Mouse (Mus musculus) limb, embryonic 11.5 days (tissue): ENCODE measurements around the gene Meaf6. TPM values are rescaled to one million over a fixed set of nuclear protein-coding genes. Genes with fewer than 3 reads are reported as not detected.

ENCODE experiments used
- ATAC-seq: fragments of 200-750 bp; cut with Nextera tagmentation; 2 replicates; pipeline ENCODE4 v1.8.0; 2017; ENCODE audit warnings: low read depth; ENCODE audit not compliant: insufficient number of reproducible peaks, low FRiP score, low TSS enrichment
- DNase-seq: peaks from one replicate; pipeline ENCODE4 v3.0.0-alpha.2; 2015; ENCODE audit warnings: low spot score
- H3K27ac ChIP-seq: fragments of 300-500 bp; sonication (generic); replicated peaks from 2 replicates; pipeline ENCODE4 v1.5.1; 2014; ENCODE audit warnings: low read depth, mild to moderate bottlenecking, low read length
- H3K27me3 ChIP-seq: fragments of 300-500 bp; sonication (generic); 2 replicates; pipeline ENCODE4 v1.6.1; 2014; ENCODE audit warnings: mild to moderate bottlenecking, low read length, mixed read lengths; ENCODE audit not compliant: control insufficient read depth, insufficient read depth
- H3K36me3 ChIP-seq: fragments of 300-500 bp; sonication (generic); 2 replicates; pipeline ENCODE4 v1.6.1; 2014; ENCODE audit warnings: mild to moderate bottlenecking, low read length, moderate library complexity, mixed read lengths; ENCODE audit not compliant: control insufficient read depth, insufficient read depth
- H3K4me1 ChIP-seq: fragments of 300-500 bp; sonication (generic); 2 replicates; pipeline ENCODE4 v1.6.1; 2014; ENCODE audit warnings: low read length, mixed read lengths; ENCODE audit not compliant: control insufficient read depth, insufficient read depth
- H3K4me2 ChIP-seq: fragments of 300-500 bp; sonication (generic); 2 replicates; pipeline ENCODE4 v1.6.1; 2014; ENCODE audit warnings: low read depth, mild to moderate bottlenecking, moderate library complexity; ENCODE audit not compliant: severe bottlenecking
- H3K4me3 ChIP-seq: fragments of 300-500 bp; sonication (generic); 2 replicates; pipeline ENCODE4 v1.5.1; 2014; ENCODE audit warnings: low read depth, low read length
- H3K9ac ChIP-seq: fragments of 300-500 bp; sonication (generic); 2 replicates; pipeline ENCODE4 v1.6.1; 2014; ENCODE audit warnings: mild to moderate bottlenecking, low read length
- H3K9me3 ChIP-seq: fragments of 300-500 bp; sonication (generic); 2 replicates; pipeline ENCODE4 v1.6.1; 2016; ENCODE audit warnings: low read length; ENCODE audit not compliant: control insufficient read depth
- WGBS: fragments of 180-500 bp; shearing (Covaris S2); extraction: QIAGEN DNeasy Blood & Tissue Kit; methylation state at CpG from one replicate; pipeline ENCODE4 v1.1.7; 2014; 5-methylcytosine and 5-hydroxymethylcytosine counted together
- polyA plus RNA-seq: library from polyadenylated mRNA; unstranded; fragments of >200 nt; fragmentation: Nextera tagmentation; extraction: Ambion mirVana; gene quantifications from 2 replicates; pipeline ENCODE4 v1.2.1, GENCODE M21; 2014

The Meaf6 gene
- polyA plus RNA-seq, 1 experiment from 2014 or later = 97.4 TPM

DNA sequence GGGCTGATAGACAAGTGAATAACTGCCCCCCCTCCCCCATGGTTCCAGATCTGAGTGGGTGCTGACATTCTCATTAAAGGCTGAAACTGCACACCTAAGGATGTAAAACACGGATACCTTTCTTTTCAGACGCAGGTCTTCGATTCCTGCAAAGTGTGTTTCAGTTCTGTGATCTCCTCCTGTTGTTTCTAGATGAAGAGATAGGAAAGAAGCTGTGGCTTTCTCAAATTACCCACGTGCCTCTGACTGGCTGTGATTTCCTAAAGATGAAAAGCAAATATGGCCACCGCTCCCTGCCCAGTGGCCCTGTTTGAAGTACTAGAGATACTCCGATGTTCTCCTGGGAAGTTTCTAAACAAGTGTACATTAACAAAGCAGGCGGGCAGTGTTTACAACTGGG, 53.4 kb downstream of the Meaf6 start:
- H3K36me3 ChIP-seq = no peaks in the 10 kb centered on the region
- 70% methylated on average over 7 of the region's 7 CpGs for WGBS

DNA sequence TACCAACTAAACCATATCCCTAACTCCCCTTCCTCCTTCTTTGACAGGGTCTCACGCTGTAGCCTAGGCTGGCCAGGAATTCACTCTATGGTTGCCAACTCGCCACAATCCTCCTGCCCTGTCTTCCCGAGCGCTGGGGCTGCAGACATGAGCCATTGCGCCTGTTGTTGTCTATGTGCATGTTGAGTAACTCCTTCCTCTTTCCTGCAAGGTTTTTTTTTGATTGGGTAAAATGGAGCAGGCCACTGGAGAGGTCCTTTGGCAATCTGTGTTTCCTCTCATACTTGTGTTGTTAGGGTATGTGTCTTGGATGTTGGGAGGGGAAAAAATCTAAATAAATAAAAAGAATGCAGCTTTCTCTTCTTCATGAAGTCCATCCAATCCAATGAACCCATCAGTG, 59.3 kb downstream of the Meaf6 start:
- no peaks in the 10 kb centered on the region for H3K9me3 ChIP-seq
- peaks cover 6% of the 10 kb centered on the region for H3K4me1 ChIP-seq
- no peak overlapping the region for H3K4me3 ChIP-seq
- WGBS = 84% methylated on average over 5 of the region's 5 CpGs
- no peak overlapping the region for H3K4me2 ChIP-seq
- DNase-seq (no peak), ATAC-seq (no peak)
- no peak overlapping the region for H3K9ac ChIP-seq
- no peaks in the 10 kb centered on the region for H3K27me3 ChIP-seq
- no peak overlapping the region for H3K27ac ChIP-seq
- no peaks in the 10 kb centered on the region for H3K36me3 ChIP-seq

More for the DNA sequence above, 53.4 kb downstream of the Meaf6 start:
- Histone ChIP-seq H3K9me3 (no peaks in the 10 kb centered on the region), H3K27me3 (no peaks in the 10 kb centered on the region), H3K4me3 (no peak overlapping the region), H3K4me2 (no peak overlapping the region), H3K27ac (no peak overlapping the region), H3K4me1 (no peaks in the 10 kb centered on the region), H3K9ac (no peak overlapping the region)
- no peak for ATAC-seq
- DNase-seq = no peak

DNA sequence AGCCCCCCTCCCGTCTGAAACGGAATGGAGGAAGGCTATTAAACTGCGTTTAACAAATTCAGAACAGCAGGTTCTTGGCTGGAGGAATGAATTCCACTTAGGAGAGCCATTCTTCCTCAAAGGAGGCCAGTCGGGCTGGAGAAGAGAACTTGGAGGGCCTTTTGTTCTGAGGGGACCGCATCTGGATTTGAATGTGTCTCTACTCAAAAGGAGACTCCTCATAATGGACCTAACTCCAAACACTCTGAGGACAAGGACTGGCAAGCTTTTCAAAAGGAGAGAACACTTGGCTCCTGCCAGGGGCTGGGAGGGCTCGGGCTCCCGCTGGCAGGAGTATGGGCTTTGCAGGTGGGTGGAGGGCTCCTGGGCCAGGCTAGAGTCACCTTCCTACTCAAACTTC, 59.7 kb downstream of the Meaf6 start:
- Histone ChIP-seq H3K4me2 (no peak overlapping the region), H3K9ac (no peak overlapping the region), H3K9me3 (no peaks in the 10 kb centered on the region), H3K4me3 (no peak overlapping the region), H3K27ac (no peak overlapping the region), H3K4me1 (peaks cover 9% of the 10 kb centered on the region), H3K36me3 (no peaks in the 10 kb centered on the region), H3K27me3 (no peaks in the 10 kb centered on the region)
- WGBS = 44% methylated on average over 7 of the region's 7 CpGs
- DNase-seq (no peak), ATAC-seq (no peak)

DNA sequence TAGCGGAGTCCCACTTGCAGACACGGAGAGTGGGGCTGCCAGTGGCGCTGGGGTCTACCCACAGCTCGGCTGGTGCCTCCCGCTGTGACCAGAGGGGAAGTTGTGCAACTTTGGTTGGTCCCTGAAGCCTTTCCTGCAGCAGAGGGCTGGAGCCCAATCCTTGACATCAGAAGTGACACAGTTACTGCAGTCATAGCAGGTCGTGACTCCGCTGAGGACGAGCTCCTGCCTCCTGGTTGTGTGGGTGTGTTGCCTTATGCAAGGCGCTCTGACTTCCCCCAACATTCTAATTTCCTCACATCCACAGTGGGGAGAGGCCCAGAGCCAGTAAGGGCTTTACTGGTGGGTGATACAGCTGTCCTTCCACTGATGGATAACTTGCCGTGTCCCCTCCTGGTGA, 60.3 kb downstream of the Meaf6 start:
- WGBS = 27% methylated on average over 10 of the region's 10 CpGs
- Histone ChIP-seq H3K4me1 (peaks cover 14% of the 10 kb centered on the region), H3K27ac (no peak overlapping the region), H3K27me3 (no peaks in the 10 kb centered on the region), H3K9me3 (no peaks in the 10 kb centered on the region), H3K36me3 (no peaks in the 10 kb centered on the region), H3K4me3 (no peak overlapping the region), H3K4me2 (no peak overlapping the region), H3K9ac (no peak overlapping the region)
- DNase-seq (no peak), ATAC-seq (no peak)

DNA sequence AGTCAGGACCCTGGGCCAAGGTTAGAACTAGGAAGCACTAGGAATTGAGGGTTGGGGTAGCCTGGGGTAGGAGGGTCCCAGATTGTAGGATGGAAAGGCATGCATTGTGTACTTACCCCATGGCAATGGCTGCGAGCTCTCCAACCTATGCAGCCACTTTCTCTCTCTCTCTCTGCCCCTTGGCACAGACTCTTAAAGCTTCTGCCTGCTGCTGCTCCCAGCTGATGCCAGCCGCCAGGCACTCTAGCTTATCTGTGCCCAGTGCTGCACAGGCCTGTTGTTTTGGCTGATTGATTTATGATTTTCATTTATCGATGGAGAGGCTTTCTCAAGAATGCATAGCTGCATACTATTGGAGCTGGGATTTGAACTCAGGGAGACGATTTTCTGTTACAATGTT, 63.0 kb downstream of the Meaf6 start:
- no peaks in the 10 kb centered on the region for H3K36me3 ChIP-seq
- no peak for ATAC-seq
- WGBS = 89% methylated on average over 4 of the region's 4 CpGs
- H3K9ac ChIP-seq = no peak overlapping the region
- H3K4me1 ChIP-seq = peaks cover 17% of the 10 kb centered on the region
- no peaks in the 10 kb centered on the region for H3K9me3 ChIP-seq
- H3K27me3 ChIP-seq = no peaks in the 10 kb centered on the region
- H3K27ac ChIP-seq = no peak overlapping the region
- H3K4me2 ChIP-seq = no peak overlapping the region
- DNase-seq = no peak
- no peak overlapping the region for H3K4me3 ChIP-seq

DNA sequence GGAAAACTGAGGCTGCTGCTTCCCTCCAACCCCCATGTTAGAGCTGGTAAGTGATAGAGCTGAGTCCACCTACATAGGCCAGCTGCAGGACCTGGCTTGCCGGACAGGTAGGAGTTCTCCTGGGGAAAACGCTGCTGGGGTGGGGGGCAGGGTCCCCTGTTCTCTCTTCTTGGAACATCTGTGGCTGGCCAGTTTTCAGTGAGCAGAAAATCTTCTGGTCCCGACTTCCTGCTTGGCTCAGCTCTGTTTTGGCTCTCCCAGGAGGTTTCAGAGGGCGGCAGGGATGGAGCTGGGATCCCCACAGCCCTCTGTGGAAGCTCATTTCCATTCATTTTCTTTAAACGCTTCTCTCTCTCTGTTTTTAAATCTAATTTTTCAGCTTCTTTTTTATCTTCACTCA, 64.5 kb downstream of the Meaf6 start:
- Histone ChIP-seq H3K4me1 (peaks cover 17% of the 10 kb centered on the region), H3K4me3 (no peak overlapping the region), H3K36me3 (no peaks in the 10 kb centered on the region), H3K27me3 (no peaks in the 10 kb centered on the region), H3K4me2 (no peak overlapping the region), H3K27ac (no peak overlapping the region), H3K9me3 (no peaks in the 10 kb centered on the region), H3K9ac (no peak overlapping the region)
- ATAC-seq = no peak
- DNase-seq = no peak
- 34% methylated on average over 5 of the region's 5 CpGs for whole genome bisulfite sequencing

DNA sequence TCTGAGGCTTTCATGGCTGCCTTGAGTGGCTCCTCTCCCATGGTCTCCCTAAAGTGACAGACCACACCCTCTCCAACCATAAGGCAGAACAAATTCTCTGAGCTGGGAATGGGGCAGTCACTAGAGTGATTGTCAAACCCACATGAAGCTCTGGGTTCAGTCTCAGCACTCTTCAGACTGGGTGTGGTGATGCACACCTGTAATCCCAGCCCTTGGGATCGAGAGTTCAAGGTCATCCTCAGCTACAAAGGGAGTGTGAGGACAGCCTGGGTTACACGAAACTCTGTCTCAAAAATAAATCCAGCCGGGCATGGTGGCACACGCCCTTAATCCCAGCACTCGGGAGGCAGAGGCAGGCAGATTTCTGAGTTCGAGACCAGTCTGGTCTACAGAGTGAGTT, 67.5 kb downstream of the Meaf6 start:
- no peak overlapping the region for H3K9ac ChIP-seq
- H3K27ac ChIP-seq = no peak overlapping the region
- H3K36me3 ChIP-seq = no peaks in the 10 kb centered on the region
- H3K4me3 ChIP-seq = no peak overlapping the region
- peaks cover 11% of the 10 kb centered on the region; the same call in 1 of the 2 replicates for H3K4me1 ChIP-seq
- no peaks in the 10 kb centered on the region for H3K27me3 ChIP-seq
- no peak overlapping the region for H3K4me2 ChIP-seq
- ATAC-seq (no peak), DNase-seq (no peak)
- WGBS = 87% methylated on average over 6 of the region's 6 CpGs
- no peaks in the 10 kb centered on the region for H3K9me3 ChIP-seq

DNA sequence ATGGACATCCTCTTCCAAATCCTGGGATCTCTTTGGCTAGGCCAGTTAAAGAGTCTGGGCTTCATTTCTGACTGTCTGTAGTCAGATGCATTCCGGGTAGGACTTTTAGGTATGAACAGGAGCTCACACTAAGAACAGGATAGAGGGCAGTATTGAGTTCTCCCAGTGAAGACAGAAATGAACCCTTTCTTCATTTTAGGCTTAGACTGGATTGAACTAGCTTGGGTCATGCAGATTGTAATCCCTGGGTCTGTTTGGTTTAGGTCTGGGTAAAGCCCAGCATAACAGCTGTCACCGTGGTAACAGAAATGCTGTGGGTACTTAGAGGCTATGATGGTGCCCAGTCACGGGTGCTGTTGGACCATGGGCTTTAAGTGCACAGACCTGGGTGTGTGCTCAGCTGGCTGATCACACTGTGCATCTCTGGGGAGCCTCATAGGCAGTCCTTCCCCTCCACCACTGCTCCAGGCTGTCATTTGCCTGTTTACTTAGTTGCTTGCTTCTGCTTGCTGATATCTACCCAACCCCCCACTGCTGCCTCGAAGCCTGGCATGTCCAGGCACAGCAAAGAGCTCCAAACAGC, 68.8 kb downstream of the Meaf6 start:
- ATAC-seq (no peak), DNase-seq (no peak)
- H3K9me3 ChIP-seq = no peaks in the 10 kb centered on the region
- no peaks in the 10 kb centered on the region for H3K36me3 ChIP-seq
- WGBS = 72% methylated on average over 4 of the region's 4 CpGs
- H3K4me1 ChIP-seq = peaks cover 11% of the 10 kb centered on the region; the same call in 1 of the 2 replicates
- H3K9ac ChIP-seq = no peak overlapping the region
- H3K27me3 ChIP-seq = no peaks in the 10 kb centered on the region
- no peak overlapping the region for H3K4me3 ChIP-seq
- H3K4me2 ChIP-seq = no peak overlapping the region
- no peak overlapping the region for H3K27ac ChIP-seq

DNA sequence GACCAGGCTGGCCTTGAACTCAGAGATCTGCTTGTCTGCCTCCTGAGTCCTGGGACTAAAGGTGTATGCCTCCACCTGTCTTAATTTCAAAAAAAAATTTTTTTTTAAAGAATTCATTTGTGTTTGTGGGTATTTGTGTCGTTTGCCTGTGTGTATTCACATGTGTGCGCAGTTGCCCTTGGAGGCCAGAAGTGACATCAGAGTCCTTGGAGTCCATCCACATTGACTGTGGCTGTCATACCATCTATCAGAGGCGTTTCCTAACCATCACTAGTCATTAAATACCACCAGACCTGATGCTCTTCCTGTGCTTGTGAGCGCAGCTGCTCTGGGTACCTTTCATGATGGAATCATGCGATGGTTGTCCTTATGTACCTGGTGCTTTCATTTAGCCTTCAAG, 70.7 kb downstream of the Meaf6 start:
- no peak overlapping the region for H3K4me2 ChIP-seq
- H3K9ac ChIP-seq = no peak overlapping the region
- no peaks in the 10 kb centered on the region for H3K36me3 ChIP-seq
- H3K4me1 ChIP-seq = no peaks in the 10 kb centered on the region
- DNase-seq (no peak), ATAC-seq (no peak)
- no peak overlapping the region for H3K27ac ChIP-seq
- no peaks in the 10 kb centered on the region for H3K9me3 ChIP-seq
- H3K4me3 ChIP-seq = no peak overlapping the region
- H3K27me3 ChIP-seq = no peaks in the 10 kb centered on the region
- WGBS = 85% methylated on average over 5 of the region's 5 CpGs
